Mouse (Mus musculus): Measurements from ENCODE around the gene Ceacam1.

DNA sequence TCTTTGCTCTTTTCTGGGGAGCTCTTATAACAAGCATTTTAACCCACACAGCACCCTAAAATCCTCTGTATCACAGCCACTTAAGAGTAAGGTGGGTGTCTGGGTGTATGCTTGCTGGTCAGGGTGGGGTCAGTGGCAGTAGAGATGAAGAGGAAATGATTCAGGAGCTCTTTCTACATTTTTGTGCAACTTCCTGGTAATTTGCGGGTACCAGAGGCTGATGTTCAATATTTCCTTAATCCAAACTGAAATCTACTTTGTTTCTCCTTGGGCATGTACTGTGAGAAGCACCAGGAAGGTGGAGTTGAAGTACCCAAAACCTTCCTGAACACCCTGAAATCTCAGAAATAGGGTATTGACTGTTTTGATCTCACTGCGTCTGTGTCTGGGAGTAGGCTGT, 40.7 kb downstream of the Ceacam1 start:
- TF ChIP-seq ZC3H11A (IDR thresholded peaks at IDR 0.05; ENCODE audit: low read depth, low read length), result no peak
- no peak for TF ChIP-seq POLR2A (IDR thresholded peaks at IDR 0.05; ENCODE audit: low read depth, low read length)
- TF ChIP-seq MYC (IDR thresholded peaks at IDR 0.05; ENCODE audit: low read depth, low read length), result no peak
- TF ChIP-seq CTCF (conservative IDR thresholded peaks at IDR 0.05 in 1 of 2, IDR thresholded peaks at IDR 0.05 in 1 of 2; ENCODE audit: low read depth in 2 of 2, low read length in 2 of 2), result no peak
- no peak for TF ChIP-seq MXI1 (IDR thresholded peaks at IDR 0.05; ENCODE audit: low read depth, low read length)
- TF ChIP-seq BHLHE40 (IDR thresholded peaks at IDR 0.05; ENCODE audit: low read depth, low read length), result no peak
